Mouse (Mus musculus): ENCODE results near the gene Adk. TPM values are rescaled to one million over a fixed set of nuclear protein-coding genes. Genes with fewer than 3 reads are reported as not detected.

Gene Adk
- polyA plus RNA-seq, 1 experiment from 2014 or later, result 475 TPM

GRCm38 (mm10) chr14:21477181-21477580 is 424.8 kb downstream of the Adk start:
- H3K27me3 ChIP-seq (ENCODE audit: insufficient read depth, low read length), result no peaks in the 10 kb centered on the region
- no peak for DNase-seq
- no peak for ATAC-seq
- no peaks in the 10 kb centered on the region for H3K36me3 ChIP-seq (replicated peaks; ENCODE audit: insufficient read depth, low read length)
- no peak overlapping the region for H3K4me2 ChIP-seq (ENCODE audit: low read depth, low read length)
- no peak overlapping the region for H3K27ac ChIP-seq (ENCODE audit: low read depth)
- no peak overlapping the region for H3K4me3 ChIP-seq (ENCODE audit: low read depth, low read length)
- WGBS (ENCODE audit: insufficient replicate concordance), result 68% methylated on average over 2 of the region's 2 CpGs
- H3K9ac ChIP-seq (replicated peaks), result no peak overlapping the region
- TF ChIP-seq CTCF (IDR thresholded peaks at IDR 0.05; ENCODE audit: low read depth) (no peak), EP300 (IDR thresholded peaks at IDR 0.05; ENCODE audit: low read depth) (no peak)
- H3K4me1 ChIP-seq (ENCODE audit: insufficient read depth), result no peaks in the 10 kb centered on the region
- H3K9me3 ChIP-seq (ENCODE audit: low read length), result no peaks in the 10 kb centered on the region

DNA sequence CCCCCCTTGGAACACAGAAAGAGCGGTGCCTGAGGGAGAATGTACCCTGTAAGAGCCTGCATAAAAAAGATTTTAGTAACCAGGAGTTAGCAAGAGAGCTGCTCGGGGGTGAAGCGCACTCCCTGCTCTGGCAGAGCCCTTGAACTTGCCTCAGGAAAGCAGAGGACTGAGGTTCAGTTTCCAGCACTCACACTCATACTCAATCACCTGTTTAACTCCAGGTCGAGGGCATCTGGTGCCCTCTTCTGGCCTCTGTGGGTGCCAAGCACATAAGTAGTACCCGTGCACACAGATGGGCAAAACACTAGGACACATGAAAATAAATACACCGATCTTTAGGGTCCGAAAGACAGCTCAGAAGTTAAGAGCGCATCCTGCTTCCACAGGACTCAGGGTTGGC is 427.2 kb downstream of the Adk start:
- H3K36me3 ChIP-seq (replicated peaks; ENCODE audit: insufficient read depth, low read length), result no peaks in the 10 kb centered on the region
- no peaks in the 10 kb centered on the region for H3K4me1 ChIP-seq (ENCODE audit: insufficient read depth)
- DNase-seq (no peak), ATAC-seq (no peak)
- no peak overlapping the region for H3K27ac ChIP-seq (ENCODE audit: low read depth)
- H3K27me3 ChIP-seq (ENCODE audit: insufficient read depth, low read length), result no peaks in the 10 kb centered on the region
- no peak overlapping the region for H3K9ac ChIP-seq (replicated peaks)
- no peak overlapping the region for H3K4me3 ChIP-seq (ENCODE audit: low read depth, low read length)
- no peaks in the 10 kb centered on the region for H3K9me3 ChIP-seq (ENCODE audit: low read length)
- no peak overlapping the region for H3K4me2 ChIP-seq (ENCODE audit: low read depth, low read length)
- 87% methylated on average over 8 of the region's 8 CpGs for WGBS (ENCODE audit: insufficient replicate concordance)
- TF ChIP-seq EP300 (IDR thresholded peaks at IDR 0.05; ENCODE audit: low read depth), result no peak
- no peak for TF ChIP-seq CTCF (IDR thresholded peaks at IDR 0.05; ENCODE audit: low read depth)

DNA sequence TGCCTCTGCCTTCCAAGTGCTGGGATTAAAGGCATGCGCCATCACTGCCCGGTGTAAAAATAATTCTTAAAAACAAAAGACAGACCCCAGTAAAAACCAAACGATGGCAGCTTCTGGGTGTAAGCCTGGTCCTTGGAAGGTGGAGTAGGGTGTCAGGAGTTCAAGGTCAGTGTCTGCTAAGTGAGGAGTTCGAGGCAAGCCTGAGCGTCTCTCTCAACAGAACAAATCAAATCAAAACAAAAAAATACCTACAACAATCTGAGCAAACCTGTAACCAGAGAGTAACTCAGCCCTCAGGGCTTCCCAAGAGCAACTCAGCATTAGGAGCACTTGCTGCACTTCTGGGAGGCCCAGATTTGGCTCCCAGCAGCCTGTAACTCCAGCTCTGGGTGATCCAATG is 427.8 kb downstream of the Adk start:
- ATAC-seq (no peak), DNase-seq (no peak)
- Histone ChIP-seq H3K9me3 (ENCODE audit: low read length) (no peaks in the 10 kb centered on the region), H3K36me3 (replicated peaks; ENCODE audit: insufficient read depth, low read length) (no peaks in the 10 kb centered on the region), H3K4me3 (ENCODE audit: low read depth, low read length) (no peak overlapping the region), H3K27me3 (ENCODE audit: insufficient read depth, low read length) (no peaks in the 10 kb centered on the region), H3K4me1 (ENCODE audit: insufficient read depth) (0 out of 2 replicates have a peak, but pooled peaks cover 2% of the 10 kb centered on the region), H3K27ac (ENCODE audit: low read depth) (no peak overlapping the region), H3K4me2 (ENCODE audit: low read depth, low read length) (no peak overlapping the region), H3K9ac (replicated peaks) (no peak overlapping the region)
- 83% methylated on average over 5 of the region's 5 CpGs for WGBS (ENCODE audit: insufficient replicate concordance)
- TF ChIP-seq EP300 (IDR thresholded peaks at IDR 0.05; ENCODE audit: low read depth), result no peak
- TF ChIP-seq CTCF (IDR thresholded peaks at IDR 0.05; ENCODE audit: low read depth), result no peak

DNA sequence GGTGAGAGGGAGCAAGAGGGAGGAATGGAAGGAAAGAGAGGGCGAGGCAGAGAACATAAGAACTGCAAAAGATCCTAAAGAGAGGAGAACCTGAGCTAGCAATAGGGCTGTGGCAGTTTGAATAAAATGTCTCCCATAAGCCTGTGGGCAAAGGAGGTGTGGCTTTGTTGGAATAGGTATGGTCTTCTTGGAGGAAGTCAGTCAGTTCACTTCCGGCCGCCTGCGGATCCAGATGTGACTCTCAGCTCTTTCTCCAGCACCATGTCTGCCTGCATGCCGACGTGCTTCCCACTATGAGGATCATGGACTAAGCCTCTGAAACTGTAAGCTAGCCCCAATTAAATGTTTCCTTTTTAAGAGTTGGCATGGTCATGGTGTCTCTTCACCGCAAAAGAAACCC is 428.9 kb downstream of the Adk start, which contains the start of gene Kat6b:
Kat6b (plus strand) TSS at position 204 of the 400 bp plus-strand sequence.
- H3K9me3 ChIP-seq (ENCODE audit: low read length), result no peaks in the 10 kb centered on the region
- H3K4me1 ChIP-seq (ENCODE audit: insufficient read depth), result 0 out of 2 replicates have a peak, but pooled peaks cover 2% of the 10 kb centered on the region
- 85% methylated on average over 7 of the region's 7 CpGs for WGBS (ENCODE audit: insufficient replicate concordance)
- H3K4me3 ChIP-seq (ENCODE audit: low read depth, low read length), result no peak within 1 kb of the TSS
- H3K4me2 ChIP-seq (ENCODE audit: low read depth, low read length), result no peak within 1 kb of the TSS
- no peaks in the 10 kb centered on the region for H3K36me3 ChIP-seq (replicated peaks; ENCODE audit: insufficient read depth, low read length)
- H3K27ac ChIP-seq (ENCODE audit: low read depth), result no peak within 1 kb of the TSS
- DNase-seq (no peak), ATAC-seq (no peak)
- TF ChIP-seq EP300 (IDR thresholded peaks at IDR 0.05; ENCODE audit: low read depth) (no peak), CTCF (IDR thresholded peaks at IDR 0.05; ENCODE audit: low read depth) (no peak)
- no peaks in the 10 kb centered on the region for H3K27me3 ChIP-seq (ENCODE audit: insufficient read depth, low read length)
- no peak within 1 kb of the TSS for H3K9ac ChIP-seq (replicated peaks)

- Histone ChIP-seq H3K36me3 (replicated peaks; ENCODE audit: insufficient read depth, low read length) (no peaks in the 10 kb centered on the region), H3K9ac (replicated peaks) (no peak overlapping the region), H3K4me2 (ENCODE audit: low read depth, low read length) (no peak overlapping the region), H3K4me3 (ENCODE audit: low read depth, low read length) (no peak overlapping the region), H3K27ac (ENCODE audit: low read depth) (no peak overlapping the region), H3K9me3 (ENCODE audit: low read length) (no peaks in the 10 kb centered on the region), H3K4me1 (ENCODE audit: insufficient read depth) (0 out of 2 replicates have a peak, but pooled peaks cover 2% of the 10 kb centered on the region), H3K27me3 (ENCODE audit: insufficient read depth, low read length) (no peaks in the 10 kb centered on the region)
- 80% methylated on average over 2 of the region's 2 CpGs for WGBS (ENCODE audit: insufficient replicate concordance)
- DNase-seq, result no peak
- ATAC-seq, result no peak
- TF ChIP-seq EP300 (IDR thresholded peaks at IDR 0.05; ENCODE audit: low read depth) (no peak), CTCF (IDR thresholded peaks at IDR 0.05; ENCODE audit: low read depth) (no peak)
These were observed 431.8 kb downstream of the Adk start for GRCm38 (mm10) chr14:21484199-21484598.

GRCm38 (mm10) chr14:21484693-21485092 is 432.3 kb downstream of the Adk start:
- no peaks in the 10 kb centered on the region for H3K9me3 ChIP-seq (ENCODE audit: low read length)
- H3K4me2 ChIP-seq (ENCODE audit: low read depth, low read length), result no peak overlapping the region
- TF ChIP-seq CTCF (IDR thresholded peaks at IDR 0.05; ENCODE audit: low read depth), result no peak
- TF ChIP-seq EP300 (IDR thresholded peaks at IDR 0.05; ENCODE audit: low read depth), result no peak
- no peak overlapping the region for H3K27ac ChIP-seq (ENCODE audit: low read depth)
- H3K27me3 ChIP-seq (ENCODE audit: insufficient read depth, low read length), result no peaks in the 10 kb centered on the region
- 0 out of 2 replicates have a peak, but pooled peaks cover 2% of the 10 kb centered on the region for H3K4me1 ChIP-seq (ENCODE audit: insufficient read depth)
- no peak overlapping the region for H3K9ac ChIP-seq (replicated peaks)
- H3K36me3 ChIP-seq (replicated peaks; ENCODE audit: insufficient read depth, low read length), result no peaks in the 10 kb centered on the region
- H3K4me3 ChIP-seq (ENCODE audit: low read depth, low read length), result no peak overlapping the region
- WGBS (ENCODE audit: insufficient replicate concordance), result 80% methylated on average over 10 of the region's 10 CpGs
- peak; percentile 58 for DNase-seq
- ATAC-seq, result peak; percentile 66
